Mouse (Mus musculus): ENCODE measurements around the gene Hist1h2bc. TPM values are rescaled to one million over a fixed set of nuclear protein-coding genes. Genes with fewer than 3 reads are reported as not detected.
"Not testable (repeated sequence)": the region's sequence is repeated elsewhere in the genome, so short reads cannot be mapped to it uniquely, and the experiment has no call there.

Gene Hist1h2bc
- total RNA-seq (2021) (100 to 1,000 TPM; 143 to 210 TPM), polyA plus RNA-seq (2012; rRNA removed) (308 and 343 TPM in 2 replicates)
- long read RNA-seq, transcript Hist1h2bc-201 (2 exons, 1,156 nt) = major isoform, 134 of 149 reads
- long read RNA-seq, partial matches to known transcripts = 13 of 149 reads
- long read RNA-seq, other reads (novel, unspliced or antisense) = 2 of 149 reads

DNA sequence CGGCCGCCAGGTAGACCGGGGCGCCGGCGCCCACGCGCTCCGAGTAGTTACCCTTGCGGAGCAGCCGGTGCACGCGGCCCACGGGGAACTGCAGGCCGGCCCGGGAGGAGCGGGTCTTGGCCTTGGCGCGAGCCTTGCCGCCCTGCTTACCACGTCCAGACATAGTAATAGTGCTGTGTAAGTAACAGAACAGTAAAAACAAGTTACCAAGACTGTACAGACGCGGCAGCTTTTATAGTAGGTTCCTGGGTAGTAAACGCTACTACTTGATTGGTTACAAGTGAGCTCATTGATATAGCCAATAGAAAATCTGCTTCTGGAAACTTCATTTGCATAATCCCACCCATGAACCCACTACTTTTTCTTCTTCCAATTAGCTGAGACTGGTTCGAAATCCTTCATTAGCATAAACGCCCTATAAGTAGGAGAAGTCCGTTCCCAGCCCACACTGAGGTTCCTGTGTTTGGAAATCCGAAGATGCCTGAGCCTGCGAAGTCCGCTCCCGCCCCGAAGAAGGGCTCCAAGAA is at the start of gene Hist1h2bc, which contains the start of gene Hist1h2ac:
TSS of gene Hist1h2bc (plus strand) at position 445 of the 527 bp plus-strand sequence.
TSS of gene Hist1h2ac (minus strand) at position 194 of the 527 bp plus-strand sequence.
- peak; percentile 91 for DNase-seq

GRCm38 (mm10) chr13:23659636-23660366 is 24.2 kb upstream of the Hist1h2bc start:
- no peak for DNase-seq

DNA sequence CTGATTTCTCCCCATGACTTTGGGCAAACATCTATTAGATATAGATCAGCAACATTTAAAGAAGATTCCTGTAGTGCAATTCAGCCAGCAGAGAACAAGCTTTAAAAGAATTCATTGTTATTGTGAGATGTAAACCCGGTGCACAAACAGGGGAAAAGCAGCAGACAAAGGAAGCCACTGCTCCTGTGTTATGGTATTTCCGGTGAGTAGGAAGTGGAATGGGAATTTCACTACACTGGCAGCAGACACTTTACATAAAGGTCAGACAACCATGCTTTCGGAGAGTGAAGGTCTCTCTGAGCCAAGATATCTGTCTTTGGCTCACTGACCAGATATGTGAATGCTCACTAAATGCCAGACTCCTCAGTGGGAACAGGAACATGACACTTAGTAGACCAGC is 21.5 kb upstream of the Hist1h2bc start:
- DNase-seq = no peak

DNA sequence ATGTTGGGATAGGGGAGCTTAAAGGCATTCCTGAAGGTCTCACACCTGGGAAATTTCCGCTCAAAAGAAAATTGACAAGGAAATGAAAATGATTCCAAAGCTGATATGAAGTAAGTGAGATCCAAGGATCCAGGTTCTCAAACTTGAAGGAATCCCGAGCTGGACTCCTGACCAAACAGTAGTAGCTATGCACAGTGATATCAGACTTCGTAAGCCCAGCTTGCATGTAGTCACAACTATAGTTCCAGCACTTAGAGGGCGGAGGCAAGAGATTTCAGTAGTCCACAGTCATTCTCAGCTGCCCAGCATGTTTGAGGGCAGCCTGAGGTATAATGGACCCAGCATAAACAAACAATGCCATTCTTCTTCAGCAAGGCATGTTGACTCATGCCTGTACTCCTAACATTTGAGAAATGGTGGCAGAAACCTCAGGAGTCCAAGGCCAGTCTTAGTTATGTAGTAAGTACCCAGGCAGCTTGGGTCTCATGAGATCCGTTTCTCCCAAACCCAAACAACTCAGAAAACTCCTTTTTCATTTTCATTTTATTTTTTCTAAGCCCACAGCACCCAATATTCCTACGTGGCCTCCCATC is 1.9 kb upstream of the Hist1h2bc start:
- no peak for DNase-seq

DNA sequence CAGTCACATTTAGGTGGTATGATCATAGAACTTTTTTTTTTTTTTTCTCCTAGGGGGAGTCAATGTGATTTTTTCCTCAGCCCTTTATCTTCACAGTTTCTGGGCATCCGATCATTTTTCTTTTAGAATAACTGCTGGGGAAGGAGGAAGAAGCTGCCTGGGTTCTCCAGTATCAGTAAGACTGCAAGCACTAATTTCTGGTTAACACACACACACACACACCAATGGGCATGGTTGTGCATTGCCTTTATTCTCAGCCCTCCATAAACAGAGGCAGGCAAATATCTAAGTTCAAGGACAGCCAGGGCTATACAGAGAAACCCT is 1.4 kb upstream of the Hist1h2bc start:
- no peak for DNase-seq

GRCm38 (mm10) chr13:23682947-23683754 is 848 bp upstream of the Hist1h2bc start:
- not testable (repeated sequence) for DNase-seq

- peak; percentile 60 for DNase-seq
Measured at GRCm38 (mm10) chr13:23684295-23684945, 421 bp downstream of the Hist1h2bc start.

DNA sequence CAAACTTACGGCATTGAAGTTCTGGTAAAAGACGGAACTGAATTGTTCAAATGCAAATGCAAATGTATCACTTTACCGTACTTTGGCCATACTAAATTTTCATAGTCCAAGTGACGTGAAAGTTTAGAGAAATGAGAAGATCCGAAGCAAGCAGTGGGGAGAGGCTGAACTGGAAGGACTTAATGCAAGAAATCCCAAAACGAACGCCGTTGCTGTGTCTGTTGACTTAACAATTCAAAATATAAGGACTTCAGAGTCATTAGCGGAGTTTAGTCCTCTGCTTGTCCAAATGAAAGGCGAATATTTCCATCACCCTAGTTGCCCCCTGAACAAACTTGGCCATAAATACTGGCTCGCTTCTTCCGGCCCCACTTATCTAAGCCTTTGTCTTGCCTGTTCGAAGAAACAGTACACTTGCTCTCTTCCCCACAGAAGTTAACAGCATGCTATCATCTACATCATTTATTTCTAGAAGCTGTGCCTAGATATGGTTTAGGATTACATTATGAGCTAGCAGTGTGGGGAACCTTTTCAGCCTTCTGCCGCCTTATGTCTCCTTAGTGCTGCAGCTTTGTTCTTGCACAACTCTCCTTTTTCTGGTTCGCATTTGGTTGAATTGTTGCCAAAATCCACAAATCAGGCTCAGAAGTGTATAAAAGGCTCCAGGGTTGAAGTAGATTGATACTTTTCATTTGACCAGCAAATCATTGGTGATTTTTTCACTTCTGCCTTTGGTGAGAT is 1.3 kb downstream of the Hist1h2bc start:
- DNase-seq = peak; percentile 35

- DNase-seq = no peak
Measured at GRCm38 (mm10) chr13:23685966-23686365, 2.0 kb downstream of the Hist1h2bc start.

DNA sequence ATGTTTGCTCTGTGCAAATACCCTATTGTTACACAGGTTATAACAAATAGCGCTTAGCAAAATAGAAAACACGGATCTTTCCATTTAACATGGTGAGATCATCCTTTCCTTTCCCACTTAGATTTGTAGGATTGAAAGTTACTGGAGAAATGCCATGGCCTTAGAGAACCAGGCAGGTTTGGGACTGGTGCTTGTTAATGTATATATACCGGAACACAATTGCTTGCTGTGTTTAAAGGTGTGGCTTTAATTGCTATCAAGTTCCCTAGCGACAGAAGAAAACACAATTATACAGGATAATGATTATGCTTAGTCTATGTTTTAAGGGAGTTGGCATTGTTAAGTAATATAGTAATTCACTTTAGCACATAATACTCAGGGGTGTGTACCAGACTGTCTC is 3.2 kb downstream of the Hist1h2bc start:
- DNase-seq = no peak

DNA sequence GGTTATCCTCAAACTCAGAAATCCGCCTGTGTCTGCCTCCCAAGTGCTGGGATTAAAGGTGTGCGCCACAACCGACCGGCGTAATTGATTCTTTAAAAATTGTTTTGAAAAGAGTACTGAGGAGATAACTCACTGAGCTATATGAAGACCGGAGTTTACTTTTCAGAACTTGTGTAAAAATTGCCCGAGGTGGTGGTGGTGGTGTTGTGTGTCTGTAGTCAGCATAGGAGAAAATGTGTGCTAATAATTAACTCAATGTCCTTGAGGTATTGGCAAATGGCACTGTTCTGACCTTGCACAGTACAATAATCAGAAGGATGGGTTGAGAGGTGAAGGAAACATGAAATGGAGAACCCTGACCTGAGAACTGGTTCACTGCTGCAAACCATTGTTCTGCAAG is 3.9 kb downstream of the Hist1h2bc start:
- peak; percentile 17 for DNase-seq

DNA sequence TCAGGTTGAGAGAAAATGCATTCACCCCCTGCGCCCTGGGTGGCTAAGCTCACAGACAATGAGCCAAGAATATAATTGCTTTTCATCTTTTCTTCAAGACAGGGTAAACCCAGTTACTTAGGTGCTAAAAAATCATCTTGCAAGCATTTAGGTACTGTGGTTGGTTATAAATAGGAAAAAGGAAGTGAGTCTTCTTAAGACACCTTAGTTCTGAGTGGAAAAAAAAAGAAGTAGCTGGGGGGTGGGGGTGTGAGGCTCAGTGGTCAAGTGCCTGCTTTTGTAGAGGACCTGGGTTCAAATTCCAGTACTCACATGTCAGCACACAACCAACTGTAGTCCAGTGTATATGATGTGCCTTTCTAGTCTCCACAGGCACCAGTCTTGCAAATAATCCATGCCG is 5.0 kb downstream of the Hist1h2bc start:
- DNase-seq = no peak

GRCm38 (mm10) chr13:23689459-23689858 is 5.5 kb downstream of the Hist1h2bc start:
- no peak for DNase-seq

DNA sequence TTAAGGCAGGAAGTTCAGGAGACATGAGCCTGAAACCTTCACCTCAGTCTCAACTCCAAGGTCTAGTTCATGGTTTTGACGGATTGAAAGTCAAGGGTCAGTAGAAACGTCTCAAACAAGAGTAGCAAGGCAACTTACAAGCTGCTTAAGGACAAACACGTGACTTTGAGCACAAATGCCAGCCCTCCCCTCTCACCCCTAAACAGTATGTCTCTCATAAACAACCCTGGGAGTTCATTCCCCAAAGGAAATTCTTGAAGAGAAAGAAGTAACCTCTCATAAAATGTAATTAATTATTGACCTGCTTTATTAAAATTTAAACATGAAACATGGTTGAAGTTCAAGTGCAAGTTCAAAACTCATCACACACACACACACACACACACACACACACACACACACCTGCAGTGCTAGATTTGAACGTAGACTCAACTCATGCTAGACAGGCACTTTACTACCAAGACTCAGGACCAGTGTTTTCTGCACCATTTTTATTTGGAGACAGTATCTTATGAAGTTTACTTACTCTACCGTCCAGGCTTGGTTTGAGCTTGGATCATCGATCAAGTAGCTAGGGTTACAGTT is 9.9 kb downstream of the Hist1h2bc start:
- DNase-seq = no peak

DNA sequence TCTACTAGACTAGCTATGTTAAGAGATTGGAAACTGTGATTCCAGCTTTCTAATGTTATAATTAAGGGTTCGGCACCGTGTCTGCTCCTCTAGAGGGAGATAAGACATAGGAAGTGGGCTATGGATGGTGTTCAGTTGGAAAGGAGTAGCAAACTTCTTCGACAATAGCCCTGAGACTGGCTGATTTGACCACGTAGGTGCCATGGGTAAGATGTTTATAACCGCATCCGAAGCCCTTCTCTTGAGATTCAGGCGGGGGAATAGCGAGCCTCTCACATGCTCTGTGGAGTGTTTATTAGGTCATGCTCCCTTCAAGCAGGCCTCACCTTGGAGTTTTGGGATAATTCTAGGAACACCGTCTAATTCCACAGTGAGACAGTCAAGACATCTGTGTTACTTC is 11.0 kb downstream of the Hist1h2bc start:
- no peak for DNase-seq

DNA sequence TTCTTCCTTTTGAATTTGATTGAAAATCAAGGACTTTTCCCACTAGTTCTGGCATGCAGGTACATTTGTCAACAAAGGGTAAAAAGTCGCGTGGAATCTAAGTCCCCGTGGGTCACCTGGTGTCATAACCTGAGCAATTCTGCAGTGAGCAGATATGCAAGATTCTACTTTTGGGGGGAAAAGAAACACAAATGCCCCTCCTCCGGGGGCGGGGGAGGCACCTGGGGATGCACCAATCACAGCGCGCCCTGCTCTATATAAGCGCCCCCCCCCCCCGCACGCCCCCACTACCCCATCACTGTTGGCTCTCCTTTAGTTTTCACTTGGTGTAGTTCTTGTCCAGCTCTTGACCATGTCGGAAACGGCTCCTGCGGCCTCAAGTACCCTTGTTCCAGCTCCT is 11.5 kb downstream of the Hist1h2bc start, which contains the start of gene Hist1h1t:
TSS of gene Hist1h1t (plus strand) at position 301 of the 400 bp plus-strand sequence.
- DNase-seq = no peak

DNA sequence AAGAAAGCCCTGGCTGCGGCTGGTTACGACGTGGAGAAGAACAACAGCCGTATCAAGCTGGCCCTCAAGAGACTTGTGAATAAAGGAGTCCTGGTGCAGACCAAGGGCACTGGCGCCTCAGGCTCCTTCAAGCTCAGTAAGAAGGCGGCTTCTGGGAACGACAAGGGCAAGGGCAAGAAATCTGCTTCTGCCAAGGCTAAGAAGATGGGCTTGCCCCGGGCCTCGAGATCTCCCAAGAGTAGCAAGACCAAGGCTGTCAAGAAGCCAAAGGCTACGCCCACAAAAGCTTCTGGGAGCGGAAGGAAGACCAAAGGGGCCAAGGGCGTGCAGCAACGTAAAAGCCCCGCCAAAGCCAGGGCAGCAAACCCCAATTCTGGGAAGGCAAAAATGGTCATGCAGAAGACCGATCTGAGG is 12.1 kb downstream of the Hist1h2bc start:
- peak; percentile 34 for DNase-seq

- peak; percentile 46 for DNase-seq
Measured at GRCm38 (mm10) chr13:23697491-23698299, 13.7 kb downstream of the Hist1h2bc start.

- peak; percentile 98 for DNase-seq
Measured at GRCm38 (mm10) chr13:23698300-23698693, 14.3 kb downstream of the Hist1h2bc start, which contains the start of gene Hist1h4c. Gene Hist1h4c (minus strand): TSS chr13:23698454.

GRCm38 (mm10) chr13:23698996-23699395 is 15.0 kb downstream of the Hist1h2bc start:
- no peak for DNase-seq

Data from adrenal gland, adult 2 months (tissue).